Mouse (Mus musculus): ENCODE results near the gene Hsd17b3.
"Not testable (repeated sequence)": the region's sequence is repeated elsewhere in the genome, so short reads cannot be mapped to it uniquely, and the experiment has no call there.

The Hsd17b3 gene

DNA sequence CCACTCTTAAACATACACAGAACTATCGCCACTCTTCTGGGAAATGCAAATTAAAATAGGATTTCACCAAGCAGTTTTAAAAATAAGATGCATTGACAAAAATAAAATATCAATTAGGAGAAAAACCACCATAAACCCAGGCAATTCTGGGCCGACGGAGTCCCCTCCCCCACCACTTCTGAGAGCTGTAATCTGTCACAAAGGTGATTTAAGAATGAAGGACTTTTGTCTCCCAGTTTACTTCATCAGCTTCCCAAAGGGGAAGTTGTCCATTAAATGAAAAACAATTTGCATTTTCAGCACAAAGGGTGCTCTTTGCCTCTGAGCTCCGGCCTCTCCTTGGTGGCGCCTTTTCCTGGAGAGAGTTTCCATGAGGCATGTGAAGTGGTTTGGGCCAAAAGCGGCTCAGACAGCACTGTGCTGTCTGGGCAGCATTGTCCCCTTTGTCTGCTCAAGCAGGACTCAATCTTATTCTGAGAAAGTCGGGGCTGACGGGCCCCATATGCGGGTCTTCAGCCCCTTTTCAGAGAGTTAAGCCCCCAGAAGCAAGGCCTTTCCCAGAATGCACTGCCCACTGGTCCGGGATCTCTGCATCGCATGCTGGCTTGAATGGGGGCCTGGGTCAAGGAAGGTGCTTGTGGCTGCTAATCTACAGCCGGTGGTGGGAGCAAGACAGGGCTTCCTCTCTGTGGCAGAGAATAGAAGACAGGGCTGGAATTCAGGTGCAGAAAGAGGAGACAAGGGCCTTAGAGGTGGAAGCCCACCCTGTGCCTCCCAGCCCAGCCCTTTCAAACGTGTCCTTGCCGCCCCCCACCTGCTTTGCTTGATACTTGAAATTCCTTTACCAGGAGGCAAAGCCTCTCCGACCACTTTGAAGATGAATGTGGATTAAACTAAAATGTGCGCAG, 7.8 kb downstream of the Hsd17b3 start:
- peak; percentile 49 for DNase-seq

DNA sequence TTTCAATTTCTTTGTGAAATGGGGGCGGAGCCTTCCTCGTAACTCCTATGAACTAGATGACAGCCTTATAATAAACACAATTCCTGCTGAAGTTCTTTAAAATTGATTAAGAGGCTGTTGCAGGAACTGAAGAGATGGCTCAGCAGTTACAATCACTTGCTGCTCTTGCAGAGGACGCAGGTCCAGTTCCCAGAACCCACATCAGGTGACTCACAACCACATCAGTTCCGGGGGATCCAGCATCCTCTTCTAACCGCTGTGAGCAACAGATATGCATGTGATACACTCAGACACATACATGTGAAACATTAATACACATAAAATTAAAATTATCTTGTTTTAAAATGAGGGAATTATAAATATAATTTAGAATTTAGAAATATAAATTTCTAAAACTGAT, 11.4 kb downstream of the Hsd17b3 start:
- no peak for DNase-seq

DNA sequence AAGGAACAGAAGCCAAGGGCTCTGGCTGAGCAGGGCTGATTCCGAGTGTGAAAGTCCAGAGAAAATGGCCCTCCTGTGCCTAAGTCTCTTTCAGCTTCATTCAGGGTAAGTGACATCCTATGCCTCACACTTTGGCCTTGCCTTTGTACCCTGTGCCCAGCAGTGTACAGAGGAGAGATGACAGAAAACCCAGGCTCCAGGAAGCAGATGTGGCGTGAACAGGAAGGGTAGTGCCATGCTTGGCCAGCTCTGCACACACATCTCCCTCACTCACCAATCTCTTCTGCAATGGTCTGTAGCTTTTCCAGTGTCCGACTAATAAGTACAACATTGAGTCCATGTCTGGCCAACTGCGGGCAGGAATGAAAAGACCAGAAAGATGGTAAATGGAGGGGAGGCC, 13.0 kb downstream of the Hsd17b3 start:
- DNase-seq: no peak

DNA sequence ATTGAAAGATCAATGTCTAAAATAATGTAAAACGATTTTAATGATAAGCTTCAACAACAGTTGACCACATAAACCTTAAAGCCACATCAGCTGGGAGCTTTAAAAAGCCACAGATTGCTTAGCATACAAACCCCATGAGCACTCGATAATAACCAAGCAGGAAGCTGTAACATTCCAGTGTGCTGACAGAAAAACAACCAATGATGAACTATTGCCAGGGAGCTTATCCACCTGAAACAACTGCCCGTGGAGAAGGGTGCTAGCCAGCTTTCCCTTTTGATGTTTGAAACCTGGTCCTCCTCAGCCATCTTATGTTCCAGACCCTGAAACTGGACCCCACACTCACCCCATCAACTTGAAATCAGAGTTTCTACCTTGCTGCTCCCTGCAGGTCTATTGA, 22.4 kb downstream of the Hsd17b3 start:
- DNase-seq: no peak

DNA sequence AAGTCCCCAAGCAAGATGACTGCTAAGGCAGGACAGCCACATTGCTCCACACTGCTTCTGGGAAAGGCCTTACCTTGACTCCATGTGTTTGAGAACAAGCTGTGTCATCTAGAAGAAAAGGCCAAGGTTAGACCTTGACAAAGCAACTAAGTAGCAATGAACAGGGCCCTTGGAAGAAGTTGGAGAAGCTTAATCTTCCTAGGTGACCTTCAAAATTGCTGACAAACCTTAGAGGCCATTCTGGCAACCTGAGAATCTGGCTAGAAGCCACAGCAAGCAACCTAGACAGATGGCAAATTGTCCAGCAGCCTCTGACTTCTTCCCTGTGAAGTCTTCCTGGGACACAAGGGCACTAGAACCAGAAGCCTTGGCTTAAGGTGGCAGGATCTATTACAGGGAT, 24.8 kb downstream of the Hsd17b3 start:
- DNase-seq: no peak

DNA sequence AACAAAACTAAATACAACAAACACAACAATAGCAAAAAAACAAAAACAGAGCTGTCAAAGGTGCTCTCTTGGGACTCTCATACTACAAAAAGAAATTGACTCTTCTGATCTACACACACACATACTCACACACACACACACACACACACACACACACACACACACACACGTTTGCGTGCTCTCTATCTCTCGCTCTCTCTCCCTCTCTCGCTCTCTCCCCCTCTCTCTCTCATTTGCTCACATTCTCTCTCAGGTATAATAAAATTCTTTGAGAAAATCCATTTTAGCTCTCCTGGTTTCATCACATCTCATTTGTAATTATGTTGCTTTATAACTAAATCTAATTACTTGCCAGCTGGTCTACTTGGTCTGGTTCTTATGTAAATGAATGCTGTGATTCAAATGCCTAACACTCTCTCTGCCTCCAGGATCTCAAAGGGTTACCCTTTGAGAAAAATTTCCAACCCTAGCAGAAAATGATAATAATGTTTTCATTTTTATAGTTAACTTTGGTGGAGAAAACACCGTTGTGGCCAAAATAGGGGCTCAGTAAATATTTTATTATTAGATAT, 28.0 kb downstream of the Hsd17b3 start:
- no peak for DNase-seq

DNA sequence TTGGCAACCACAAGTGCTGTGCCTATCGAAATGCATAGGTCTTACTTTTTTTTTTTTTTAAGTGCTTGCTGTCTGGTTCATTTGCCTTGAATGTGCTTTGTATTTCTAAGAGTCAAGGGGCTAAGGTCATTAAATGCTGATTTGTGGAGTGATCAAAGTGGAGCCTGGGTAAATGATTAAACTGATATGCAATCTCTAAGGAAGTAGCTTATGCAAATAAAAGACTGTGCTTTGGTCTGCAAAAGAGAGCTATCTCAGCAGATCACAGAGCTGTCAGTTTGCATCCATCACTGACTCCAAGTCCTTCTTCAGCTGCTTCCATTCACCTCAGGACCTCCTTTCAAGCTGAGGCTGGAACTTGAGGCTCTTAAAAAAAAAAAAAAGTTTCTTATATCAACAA, 35.1 kb downstream of the Hsd17b3 start:
- no peak for DNase-seq

DNA sequence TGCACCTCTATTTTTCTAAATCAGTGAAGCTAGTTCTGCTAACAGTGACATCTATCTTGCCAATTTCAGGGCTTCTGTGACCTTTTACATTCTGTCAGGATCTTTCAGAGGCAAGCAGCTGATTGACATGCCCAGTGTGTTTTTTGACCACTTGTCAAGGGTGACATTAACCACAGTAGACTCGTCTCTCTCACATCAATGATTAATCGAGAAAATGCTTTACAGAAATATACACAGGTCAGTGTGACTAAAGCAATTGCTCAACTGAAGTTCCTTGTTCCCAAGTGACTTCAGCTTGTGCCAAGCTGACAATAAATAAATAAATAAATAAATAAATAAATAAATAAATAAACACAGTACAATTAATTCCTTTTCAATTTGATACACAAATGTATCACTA, 36.7 kb downstream of the Hsd17b3 start:
- DNase-seq: not testable (repeated sequence)

DNA sequence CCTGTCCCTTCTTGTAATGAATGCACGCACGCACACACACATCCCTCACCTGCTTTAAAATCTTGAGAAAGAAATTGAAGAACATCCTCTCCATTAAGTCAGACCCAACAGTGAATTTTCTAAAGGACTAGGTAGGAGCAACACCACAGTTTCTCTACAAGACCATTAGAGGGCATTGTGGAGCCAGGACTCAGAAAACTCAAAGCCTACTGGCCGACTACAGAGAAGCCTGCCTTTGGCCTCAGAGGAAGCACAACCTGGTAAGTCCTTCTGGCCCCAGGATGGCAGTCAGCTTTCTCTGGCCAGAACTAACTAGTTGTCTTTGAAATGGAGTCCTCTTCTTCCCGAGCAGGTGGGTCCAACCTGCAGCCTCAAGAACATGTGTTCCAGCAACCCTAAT, 38.1 kb downstream of the Hsd17b3 start:
- peak; percentile 45 for DNase-seq

DNA sequence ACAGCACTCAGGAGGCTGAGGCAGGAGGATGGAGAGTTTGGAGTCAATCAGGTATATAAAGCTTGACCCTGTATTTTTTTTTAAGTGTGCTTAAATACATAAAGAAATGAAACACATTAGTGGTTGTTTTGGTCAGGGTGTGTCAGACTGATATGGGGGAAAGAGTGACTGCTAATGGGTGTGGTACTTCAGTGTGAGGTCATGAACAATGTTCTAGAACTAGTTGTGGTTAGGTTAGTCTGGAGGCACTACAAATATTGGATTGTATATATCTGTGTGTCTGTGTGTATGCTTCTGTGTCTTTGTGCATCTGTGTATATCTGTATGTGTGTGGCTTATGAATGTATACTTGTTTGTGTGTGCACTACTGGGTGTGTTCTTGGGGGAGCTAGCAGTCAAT, 39.5 kb downstream of the Hsd17b3 start:
- no peak for DNase-seq

DNA sequence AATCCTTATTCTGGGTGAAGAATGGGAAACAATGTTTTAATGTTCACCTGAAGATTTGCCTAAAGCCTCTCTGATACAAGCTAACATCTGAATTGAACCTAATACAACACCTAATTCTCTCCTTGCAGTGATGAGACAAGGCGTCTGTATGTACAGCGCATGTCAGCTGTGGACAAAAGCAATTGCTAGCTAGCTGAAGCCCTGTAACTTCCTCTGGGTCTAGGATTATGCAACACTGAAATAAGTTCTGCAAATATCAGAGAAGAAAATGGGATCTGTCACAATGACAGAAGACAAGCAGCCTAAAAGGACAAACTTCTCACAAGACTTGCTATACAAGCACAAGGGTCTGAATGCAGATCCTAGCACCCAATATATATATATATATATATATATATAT, 40.6 kb downstream of the Hsd17b3 start:
- no peak for DNase-seq

DNA sequence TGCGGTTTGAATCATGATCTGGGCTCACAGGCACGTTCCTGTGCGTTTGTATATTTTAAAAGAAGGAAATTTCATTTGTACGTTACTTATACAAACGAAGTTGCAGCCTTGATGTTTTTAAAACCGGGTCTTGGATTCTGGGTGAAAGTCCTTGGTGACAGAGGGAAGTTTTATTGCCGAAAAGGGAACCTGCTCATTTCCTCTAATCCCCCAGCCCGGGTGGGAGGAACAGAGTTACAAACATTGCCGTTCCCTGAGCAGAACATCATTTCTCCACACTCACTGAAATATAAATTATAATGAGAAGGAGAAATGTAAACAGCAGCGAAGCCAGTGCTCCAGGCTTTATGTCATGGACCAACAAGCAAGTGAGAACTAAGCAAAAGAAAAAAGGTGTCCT, 49.1 kb downstream of the Hsd17b3 start:
- DNase-seq: no peak

DNA sequence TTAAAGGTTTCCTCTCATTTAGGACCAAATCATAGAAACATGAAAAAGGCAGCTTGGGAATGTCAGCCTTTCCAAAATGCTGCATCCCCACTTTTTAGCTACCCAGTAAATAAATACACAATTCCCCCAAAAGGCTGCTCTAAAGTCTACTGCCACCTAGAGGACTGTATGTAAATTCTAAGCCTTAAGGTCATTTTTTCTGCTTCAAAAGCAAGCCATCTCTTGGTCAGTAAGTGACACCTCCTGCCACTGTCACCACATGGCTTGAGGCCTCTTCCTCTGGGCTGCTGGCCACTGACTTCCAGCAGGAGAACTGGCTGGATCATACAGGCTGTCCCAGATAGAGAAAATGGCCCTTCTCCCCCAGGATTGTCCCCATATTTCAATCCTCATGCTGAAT, 50.9 kb downstream of the Hsd17b3 start:
- peak; percentile 47 for DNase-seq

DNA sequence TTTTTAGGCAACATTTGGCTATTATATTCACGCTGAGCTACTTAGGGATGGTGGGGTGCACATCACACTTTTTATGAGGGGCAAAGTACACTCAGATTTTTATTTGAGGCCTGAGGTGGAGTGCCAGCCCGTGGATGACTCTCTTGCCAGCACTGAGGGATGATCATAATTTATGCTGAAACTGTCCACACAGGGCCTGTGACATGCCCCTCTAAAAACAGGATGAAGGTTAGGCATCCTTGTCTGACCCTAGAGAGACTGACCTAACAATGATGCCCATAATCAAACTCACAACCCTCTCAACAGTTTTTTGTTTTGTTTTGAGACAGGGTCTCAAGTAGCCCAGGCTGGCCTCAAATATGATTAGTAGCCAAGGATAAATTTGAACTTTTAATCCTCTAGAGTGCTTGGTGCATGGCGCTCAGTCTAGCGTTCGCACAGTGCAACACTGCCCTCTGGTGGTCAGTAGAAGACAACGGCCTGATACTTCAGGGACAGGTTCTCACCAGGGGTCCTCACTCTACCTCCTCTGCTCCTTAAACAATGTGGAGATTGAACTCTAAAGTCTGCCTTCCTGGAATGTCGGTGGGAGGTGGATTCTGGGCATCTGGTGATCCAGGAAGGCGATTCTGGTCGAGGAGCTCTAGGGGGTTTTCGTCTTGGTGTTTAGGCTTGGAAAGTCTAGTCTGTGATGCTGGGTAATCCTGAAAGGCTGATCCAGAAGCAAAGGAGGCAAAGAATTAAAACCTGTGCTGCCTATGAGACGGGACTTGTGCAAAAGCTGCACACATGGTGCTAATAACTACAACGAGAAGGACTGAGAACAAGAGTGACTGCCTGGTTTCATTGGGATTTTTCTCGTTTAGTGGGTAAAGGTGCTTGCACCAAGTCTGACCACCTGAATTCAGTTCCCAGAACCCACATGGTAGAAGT, 52.7 kb downstream of the Hsd17b3 start:
- DNase-seq: peak; percentile 90

DNA sequence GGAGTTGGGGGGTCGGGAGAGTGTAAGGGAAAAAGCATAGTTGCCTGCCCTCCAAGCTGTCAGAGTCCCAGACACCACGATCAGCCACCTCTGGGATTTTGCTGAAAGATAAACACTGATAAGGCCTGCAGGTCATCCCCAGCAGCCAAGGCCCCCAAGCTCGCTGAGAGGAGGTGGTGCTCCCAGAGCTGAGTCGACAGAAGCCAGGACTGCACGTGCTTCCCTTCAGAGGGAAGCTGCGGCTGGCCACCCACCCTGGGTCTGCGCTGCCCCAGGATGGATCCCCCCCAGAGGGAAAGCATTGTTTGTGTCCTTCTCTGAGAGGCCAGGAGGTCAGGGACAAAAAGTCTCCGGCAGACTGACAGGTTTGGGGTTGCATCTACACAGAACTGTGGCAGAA, 54.0 kb downstream of the Hsd17b3 start:
- peak; percentile 47 for DNase-seq

DNA sequence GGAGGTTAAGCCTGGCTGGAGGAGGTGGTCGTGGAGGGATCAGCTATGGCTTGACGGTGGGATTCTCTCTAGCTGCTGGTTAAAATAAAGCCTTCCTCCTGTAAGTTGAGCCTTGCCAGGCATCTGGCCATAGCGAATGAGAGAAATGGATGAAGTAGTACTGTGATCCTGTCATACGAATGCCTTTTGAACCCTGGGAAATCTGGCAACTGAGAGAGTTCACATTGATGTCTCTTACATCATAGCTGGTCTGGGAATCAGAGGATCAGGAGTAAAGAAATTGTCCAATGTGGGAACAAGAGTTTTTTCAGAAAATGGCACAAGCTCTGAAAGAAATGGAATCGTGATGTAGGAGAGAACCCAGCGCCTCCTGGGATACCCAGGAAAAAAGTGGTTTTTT, 55.1 kb downstream of the Hsd17b3 start:
- DNase-seq: no peak

DNA sequence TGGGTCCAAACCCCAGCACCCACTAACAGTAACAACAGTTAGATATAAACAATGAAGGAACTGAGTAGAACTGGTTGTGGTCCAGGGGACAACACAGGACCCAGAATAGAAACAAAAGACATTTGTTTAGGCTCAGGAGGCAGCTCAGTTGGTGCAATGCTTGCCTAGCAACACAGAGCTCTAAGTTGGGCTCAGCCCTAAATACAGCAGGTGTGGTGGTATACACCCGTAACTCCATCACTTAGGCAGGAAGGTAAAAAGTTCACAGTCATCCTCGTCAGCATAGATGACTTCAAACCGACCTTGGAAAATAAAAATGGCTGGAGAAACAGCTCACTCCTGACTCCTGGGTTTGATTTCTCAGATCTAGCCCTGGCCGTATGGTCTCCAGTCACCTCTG, 55.8 kb downstream of the Hsd17b3 start:
- DNase-seq: no peak

DNA sequence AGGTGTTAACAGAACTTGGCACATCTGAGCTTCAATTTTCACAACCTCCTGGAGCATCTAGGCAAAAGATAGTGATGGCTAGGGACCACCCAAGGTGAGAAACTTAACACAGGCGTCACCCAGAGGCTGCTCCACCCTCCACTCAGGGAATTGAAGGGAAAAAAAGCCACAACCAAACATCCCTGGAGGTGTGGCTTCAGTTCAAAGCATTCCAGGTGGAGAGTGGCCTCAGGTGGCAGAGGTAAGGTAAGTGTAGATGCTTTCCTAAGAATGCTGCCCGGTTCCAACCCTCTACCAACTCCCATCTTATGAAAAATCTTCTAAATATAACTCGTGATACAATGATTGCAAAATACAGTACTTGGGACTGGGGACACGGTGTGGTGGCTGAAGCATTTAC, 57.8 kb downstream of the Hsd17b3 start:
- DNase-seq: no peak

DNA sequence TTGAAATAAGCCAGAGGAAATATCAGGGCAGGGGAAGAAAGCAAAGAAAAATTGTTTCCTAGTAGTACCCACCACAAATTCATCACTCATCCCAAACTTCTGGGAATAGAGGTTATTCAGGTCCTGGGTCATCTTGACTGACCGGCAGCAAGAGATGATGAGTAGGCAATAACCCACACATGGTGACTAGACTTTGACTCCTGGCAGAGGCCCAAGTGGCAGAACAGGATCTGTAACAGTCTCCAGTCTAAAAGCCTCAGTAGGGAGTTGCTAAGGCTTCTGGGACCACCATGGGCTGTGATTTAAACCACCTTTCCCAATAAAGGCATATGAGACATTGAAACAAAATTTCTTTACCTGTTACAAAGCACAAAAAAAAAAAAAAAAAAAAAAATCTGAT, 58.2 kb downstream of the Hsd17b3 start:
- no peak for DNase-seq

DNA sequence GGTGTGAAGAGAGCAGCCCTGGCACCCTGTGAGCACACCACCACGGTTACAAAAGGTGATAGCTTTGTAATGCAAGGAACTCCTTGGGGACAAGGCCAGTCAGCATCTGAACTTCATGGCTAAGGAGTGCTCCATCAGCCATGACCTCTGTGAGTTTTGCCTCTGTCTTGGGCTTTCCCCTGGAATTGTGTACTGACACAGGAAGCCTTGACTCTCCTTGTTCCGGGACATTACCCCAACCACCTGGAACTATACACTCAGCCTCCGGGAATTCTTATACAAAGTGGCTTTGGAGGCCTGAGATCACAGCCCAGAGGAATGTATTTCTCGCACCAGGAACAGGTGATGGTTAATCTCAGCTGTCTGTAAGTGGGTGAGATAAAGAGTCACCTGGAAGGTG, 64.2 kb downstream of the Hsd17b3 start:
- DNase-seq: no peak

DNA sequence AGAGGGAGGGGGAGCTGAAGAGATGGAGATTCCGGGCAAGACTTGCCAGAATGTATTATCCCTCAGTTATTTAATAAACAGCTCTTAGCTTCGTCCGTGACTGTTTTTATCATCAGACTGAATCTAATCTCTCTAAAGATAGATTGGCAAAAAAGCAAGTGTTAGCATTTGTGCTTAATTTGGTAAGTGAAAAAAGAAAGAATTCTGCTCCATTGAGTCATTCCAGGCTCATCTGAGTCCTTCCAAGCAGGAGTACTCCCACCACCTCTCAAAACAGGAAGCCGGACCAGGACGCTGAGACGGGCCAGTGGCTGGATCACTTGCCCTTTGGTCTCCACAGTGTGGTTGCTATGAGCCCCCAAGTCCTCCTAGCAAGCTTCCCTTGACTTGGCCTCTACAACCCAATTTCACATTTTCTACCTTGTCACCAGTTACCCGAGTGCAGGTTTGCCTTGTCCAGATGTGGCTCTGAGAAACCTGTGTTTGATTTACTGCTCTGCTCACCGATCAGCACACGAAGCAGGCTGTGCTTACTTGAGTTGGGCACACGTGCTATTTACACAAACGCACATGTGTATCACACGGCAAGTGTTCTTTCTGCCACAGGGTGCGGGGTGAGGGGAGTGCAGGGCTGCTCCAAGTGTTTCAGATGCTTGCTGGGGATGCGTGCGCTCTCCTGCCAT, 66.1 kb downstream of the Hsd17b3 start:
- peak; percentile 18 for DNase-seq

DNA sequence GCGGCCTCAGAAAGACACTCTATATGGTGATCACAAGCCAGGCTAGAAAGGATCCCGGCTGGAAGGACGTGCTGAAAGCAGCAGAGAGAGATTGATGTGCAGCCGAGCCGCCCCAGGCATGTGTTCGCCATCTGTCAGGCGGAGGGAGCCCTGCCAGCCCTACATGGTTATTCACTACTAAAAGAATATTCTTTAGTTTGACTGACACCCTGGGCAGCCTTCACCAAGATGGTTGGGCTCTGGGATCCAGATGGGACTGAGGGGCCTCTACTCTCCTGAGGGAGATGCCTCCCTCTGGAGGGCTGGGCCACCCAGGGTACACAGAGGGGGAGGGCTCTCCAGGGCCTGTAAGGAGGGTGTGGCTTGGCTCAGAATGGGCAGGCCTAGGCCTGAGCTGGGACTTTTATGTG, 68.1 kb downstream of the Hsd17b3 start:
- peak; percentile 82 for DNase-seq

DNA sequence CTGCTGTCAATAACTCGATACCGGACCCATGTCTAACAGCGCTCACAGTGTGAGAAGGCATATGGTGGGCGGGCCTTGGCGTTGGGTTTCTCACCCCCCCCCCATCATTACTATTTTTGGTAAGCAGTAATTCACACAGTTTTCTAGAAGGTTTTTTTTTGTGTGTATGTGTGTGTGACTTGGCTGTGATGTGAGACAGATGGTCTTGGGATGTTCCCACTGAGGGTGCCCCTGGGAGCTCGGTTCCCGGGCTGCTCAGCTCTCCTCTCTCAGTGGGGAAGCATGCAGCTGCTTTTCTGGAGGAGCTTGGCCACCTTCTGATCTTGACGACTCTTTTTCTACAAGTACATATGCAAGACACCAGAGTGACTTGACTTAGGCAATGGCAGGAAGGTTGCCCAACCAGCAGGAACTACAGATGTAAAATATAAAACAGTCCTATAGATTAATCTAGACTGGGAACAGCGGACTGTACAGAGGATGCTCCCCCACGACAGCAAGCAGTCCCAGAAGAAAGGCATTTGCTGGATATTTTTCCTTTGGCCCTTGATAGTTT, 70.4 kb downstream of the Hsd17b3 start:
- no peak for DNase-seq
